Mouse (Mus musculus): ENCODE measurements around the gene Tmem150c. TPM values are rescaled to one million over a fixed set of nuclear protein-coding genes. Genes with fewer than 3 reads are reported as not detected.

The Tmem150c gene
- polyA plus RNA-seq, 1 experiment from 2014 or later, result 2.3 TPM

DNA sequence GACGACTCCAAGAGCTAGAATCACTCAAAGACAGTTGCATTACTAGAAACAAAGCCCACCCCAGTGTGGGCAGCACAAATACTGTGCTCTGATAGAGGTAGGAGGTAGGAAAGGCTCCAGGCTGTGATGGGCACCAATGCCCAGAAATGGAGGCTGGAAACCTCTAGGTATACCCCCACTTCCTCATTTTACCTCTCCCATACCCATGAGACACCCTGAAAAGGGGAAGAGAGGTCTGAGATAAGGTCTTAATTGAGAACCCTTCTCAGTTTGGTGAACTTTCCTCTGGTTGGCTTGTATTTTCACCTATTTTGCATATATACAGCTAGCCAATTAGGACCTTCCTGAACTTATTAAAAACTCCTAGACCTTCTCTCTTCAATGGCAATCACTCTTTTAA, 2.4 kb upstream of the Tmem150c start:
- Histone ChIP-seq H3K36me3 (no peaks in the 10 kb centered on the region), H3K4me1 (peaks cover 13% of the 10 kb centered on the region; the same call in 1 of the 2 replicates), H3K27ac (no peak overlapping the region), H3K27me3 (ENCODE audit: insufficient read depth, poor library complexity, severe bottlenecking) (peaks cover 68% of the 10 kb centered on the region), H3K9me3 (no peaks in the 10 kb centered on the region), H3K4me3 (no peak overlapping the region)
- no peak for DNase-seq (ENCODE audit: low spot score)
- 76% methylated on average over 1 of the region's 1 CpGs for WGBS

DNA sequence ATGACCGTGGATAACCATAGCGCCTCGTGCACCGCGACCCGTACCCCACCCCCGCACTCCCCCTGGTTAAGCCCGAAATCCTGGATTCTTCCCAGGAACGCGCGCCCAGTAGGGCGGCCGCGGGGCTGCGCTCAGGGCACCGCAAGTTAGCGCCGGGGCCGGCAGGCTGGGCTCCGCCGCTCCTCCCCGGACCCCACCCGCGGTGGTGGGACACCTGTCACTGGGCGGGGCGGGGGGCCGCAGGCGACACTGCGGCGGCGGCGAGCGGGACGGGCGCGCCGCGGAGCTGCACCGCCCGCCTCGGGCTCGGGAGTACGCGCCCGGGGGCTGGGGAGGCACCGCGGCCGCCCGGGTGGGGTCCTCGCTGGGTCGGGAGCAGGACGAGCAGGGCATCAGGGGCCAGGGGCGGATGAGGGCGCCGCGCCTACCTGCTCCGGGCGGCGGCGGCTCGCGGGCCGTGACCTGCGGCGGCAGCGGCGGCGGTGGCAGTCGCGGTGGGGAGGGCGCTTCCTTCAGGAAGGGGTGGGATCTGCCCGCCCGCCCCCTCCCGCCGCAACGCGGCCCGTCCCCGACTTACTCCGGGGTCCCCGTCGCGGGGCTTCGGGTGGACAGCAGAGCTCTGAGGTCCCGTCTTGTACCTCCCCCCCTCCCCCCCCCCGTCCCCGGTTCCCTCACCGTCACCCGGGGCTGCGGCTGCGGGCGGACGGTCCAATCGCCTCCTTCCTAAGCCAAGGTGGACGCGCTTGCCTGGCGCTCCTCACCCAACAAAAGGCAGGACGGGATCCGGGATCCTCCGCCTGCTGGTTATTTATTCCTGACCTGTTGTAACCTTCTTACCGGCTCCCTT, 594 bp downstream of the Tmem150c start:
- Histone ChIP-seq H3K4me3 (peak overlapping the region; percentile 88), H3K27me3 (ENCODE audit: insufficient read depth, poor library complexity, severe bottlenecking) (peaks cover 65% of the 10 kb centered on the region), H3K4me1 (peaks cover 13% of the 10 kb centered on the region; the same call in 1 of the 2 replicates), H3K9me3 (no peaks in the 10 kb centered on the region), H3K36me3 (no peaks in the 10 kb centered on the region), H3K27ac (peak overlapping the region; percentile 84)
- under 1% methylated on average over 98 of the region's 101 CpGs for WGBS
- no peak for DNase-seq (ENCODE audit: low spot score)

DNA sequence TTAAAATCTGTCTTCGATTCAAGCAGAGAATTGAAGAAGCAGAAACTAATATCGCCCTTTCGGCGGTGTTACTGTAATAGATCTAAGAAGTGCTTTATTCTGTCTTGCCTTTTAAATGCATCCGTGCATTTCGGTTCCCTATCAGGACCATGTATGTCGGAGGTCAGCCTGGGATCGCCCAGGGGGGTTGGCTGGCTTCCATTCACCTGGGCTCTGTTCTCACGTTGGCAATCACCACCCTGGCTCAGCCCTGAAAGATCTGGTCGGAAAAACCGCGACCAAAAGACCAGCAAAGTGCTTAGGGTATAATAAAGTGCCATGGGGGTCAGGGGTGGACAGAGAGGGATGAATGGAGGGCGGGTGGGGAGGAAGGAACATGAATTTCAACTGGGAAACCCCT, 1.3 kb downstream of the Tmem150c start:
- Histone ChIP-seq H3K36me3 (no peaks in the 10 kb centered on the region), H3K27me3 (ENCODE audit: insufficient read depth, poor library complexity, severe bottlenecking) (peaks cover 65% of the 10 kb centered on the region), H3K4me1 (peaks cover 13% of the 10 kb centered on the region; the same call in 1 of the 2 replicates), H3K27ac (peak overlapping the region; percentile 84; the same call in 1 of the 2 replicates), H3K9me3 (no peaks in the 10 kb centered on the region), H3K4me3 (peak overlapping the region; percentile 88)
- no peak for DNase-seq (ENCODE audit: low spot score)
- 19% methylated on average over 13 of the region's 13 CpGs for WGBS

DNA sequence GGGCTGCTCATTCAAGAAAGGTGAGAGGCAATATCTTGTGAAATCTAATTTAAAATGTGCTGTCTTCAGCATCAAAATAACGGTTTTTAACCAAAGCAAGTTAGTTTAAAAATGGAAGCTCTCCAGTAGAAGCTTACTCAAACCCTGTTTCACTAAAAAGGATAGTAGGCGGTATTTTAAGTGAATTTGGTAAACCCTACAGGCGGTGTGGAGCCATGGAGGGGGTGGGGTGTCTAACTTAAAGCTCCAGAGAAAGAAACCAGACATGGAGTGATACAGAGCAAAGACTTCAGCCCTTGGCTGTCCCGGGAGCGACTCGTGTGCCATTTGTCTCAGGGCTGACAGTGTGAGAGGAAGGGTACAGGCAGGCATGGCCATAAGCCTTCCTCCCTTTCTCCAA, 4.0 kb downstream of the Tmem150c start:
- Histone ChIP-seq H3K9me3 (no peaks in the 10 kb centered on the region), H3K27ac (no peak overlapping the region), H3K36me3 (no peaks in the 10 kb centered on the region), H3K4me3 (no peak overlapping the region), H3K4me1 (peaks cover 13% of the 10 kb centered on the region; the same call in 1 of the 2 replicates), H3K27me3 (ENCODE audit: insufficient read depth, poor library complexity, severe bottlenecking) (peaks cover 51% of the 10 kb centered on the region)
- WGBS, result 55% methylated on average over 6 of the region's 6 CpGs
- no peak for DNase-seq (ENCODE audit: low spot score)

DNA sequence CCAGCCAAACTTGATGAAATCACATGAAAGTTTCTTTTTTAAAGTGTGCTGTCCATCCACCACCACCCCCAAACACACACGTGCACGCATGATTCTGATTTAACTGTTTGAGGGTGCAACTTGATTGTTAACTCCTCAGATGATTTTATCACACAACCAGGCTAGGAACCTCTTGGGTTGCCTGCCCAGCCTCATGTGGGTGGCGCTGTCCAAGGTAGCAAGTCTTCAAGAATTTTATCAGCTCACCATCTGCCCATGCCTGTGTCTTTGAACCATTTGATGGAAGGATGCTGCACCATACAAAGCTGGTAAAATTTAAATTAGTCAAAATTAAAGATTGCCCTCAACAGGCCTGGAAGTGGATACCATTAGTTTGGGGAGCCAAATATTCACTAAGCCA, 9.6 kb downstream of the Tmem150c start:
- H3K4me3 ChIP-seq, result no peak overlapping the region
- H3K27me3 ChIP-seq (ENCODE audit: insufficient read depth, poor library complexity, severe bottlenecking), result peaks cover 4% of the 10 kb centered on the region; the same call in 1 of the 2 replicates
- H3K27ac ChIP-seq, result no peak overlapping the region
- H3K4me1 ChIP-seq, result no peaks in the 10 kb centered on the region
- no peak for DNase-seq (ENCODE audit: low spot score)
- no peaks in the 10 kb centered on the region for H3K36me3 ChIP-seq
- WGBS, result 62% methylated on average over 3 of the region's 3 CpGs
- H3K9me3 ChIP-seq, result no peaks in the 10 kb centered on the region

DNA sequence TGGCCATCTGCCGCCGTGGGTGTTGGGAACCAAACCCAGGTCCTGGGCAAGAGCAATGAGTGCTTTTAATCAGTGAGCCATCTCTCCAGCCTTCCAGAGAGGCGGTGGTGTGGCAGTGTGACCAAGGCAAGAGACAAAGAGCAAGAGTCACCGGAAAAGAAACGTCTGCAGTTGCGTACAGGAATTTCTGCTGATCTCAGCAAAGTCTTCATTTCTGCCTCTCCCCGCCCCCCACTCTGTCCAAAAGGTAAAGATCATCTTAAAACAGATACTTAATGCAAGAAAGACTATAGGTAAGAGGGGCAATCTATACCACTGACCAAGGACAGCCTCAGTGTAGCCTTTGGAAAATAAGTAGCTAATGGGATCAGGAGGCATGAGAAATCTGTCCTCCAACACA, 14.8 kb downstream of the Tmem150c start:
- Histone ChIP-seq H3K36me3 (no peaks in the 10 kb centered on the region), H3K27me3 (ENCODE audit: insufficient read depth, poor library complexity, severe bottlenecking) (no peaks in the 10 kb centered on the region), H3K27ac (no peak overlapping the region), H3K4me3 (no peak overlapping the region), H3K9me3 (no peaks in the 10 kb centered on the region), H3K4me1 (no peaks in the 10 kb centered on the region)
- peak; percentile 35 for DNase-seq (ENCODE audit: low spot score)
- WGBS, result 81% methylated on average over 7 of the region's 7 CpGs

DNA sequence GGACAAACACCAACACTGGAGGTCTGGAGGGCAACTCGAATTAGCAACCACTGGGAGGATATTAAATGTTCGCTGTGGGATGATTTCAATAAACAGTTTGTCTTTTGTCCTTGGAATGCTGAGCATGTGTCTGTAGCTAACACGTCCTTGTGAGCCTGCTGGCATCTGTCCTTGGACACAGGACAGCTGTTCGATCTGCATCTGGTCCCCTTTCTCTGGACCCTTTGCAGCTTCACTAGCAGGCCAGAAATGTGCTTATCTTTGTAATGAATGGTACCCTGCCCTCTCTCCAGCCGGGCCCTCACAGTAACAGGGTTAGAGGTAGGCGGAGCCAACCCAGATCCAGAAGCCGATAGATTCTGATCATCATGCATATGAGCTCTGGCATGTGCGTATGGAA, 32.3 kb downstream of the Tmem150c start:
- Histone ChIP-seq H3K4me1 (no peaks in the 10 kb centered on the region), H3K4me3 (no peak overlapping the region), H3K9me3 (no peaks in the 10 kb centered on the region), H3K27me3 (ENCODE audit: insufficient read depth, poor library complexity, severe bottlenecking) (no peaks in the 10 kb centered on the region), H3K27ac (no peak overlapping the region), H3K36me3 (no peaks in the 10 kb centered on the region)
- 58% methylated on average over 8 of the region's 8 CpGs for WGBS
- DNase-seq (ENCODE audit: low spot score), result no peak

DNA sequence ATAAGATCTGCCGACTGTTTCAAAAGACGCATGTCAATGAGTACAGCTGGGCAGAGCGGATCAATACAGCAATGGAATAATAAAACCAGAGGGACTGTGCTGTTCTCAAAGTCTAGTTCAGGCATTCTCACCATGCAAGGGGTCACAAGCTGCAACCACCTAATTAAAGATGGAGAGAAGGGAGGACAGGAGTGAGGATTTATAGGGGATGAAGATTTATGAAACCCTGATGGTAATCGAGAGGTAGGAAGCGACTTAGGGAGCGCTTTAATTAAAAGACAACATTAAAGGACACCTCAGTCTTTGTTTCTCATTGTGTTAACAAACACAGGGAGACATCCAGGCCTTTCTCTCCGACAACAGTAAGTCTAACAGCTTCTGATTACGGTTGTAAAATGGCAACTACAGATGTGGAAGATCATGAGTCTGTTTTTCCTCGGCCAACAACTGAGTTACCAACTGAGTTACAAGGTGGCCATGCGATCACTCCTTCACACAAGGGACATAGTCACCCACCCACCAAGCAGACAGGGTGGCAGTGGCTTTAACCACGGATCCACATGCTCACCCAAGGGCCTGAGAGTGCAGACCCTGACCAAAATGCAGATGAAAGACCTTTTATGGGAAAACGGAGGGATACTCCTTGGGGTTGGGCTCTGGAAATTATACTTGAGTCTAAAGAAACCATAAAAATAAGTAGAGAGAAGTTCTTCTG, 34.0 kb downstream of the Tmem150c start:
- H3K36me3 ChIP-seq, result no peaks in the 10 kb centered on the region
- WGBS, result 81% methylated on average over 12 of the region's 12 CpGs
- H3K9me3 ChIP-seq, result no peaks in the 10 kb centered on the region
- no peak overlapping the region for H3K4me3 ChIP-seq
- DNase-seq (ENCODE audit: low spot score), result no peak
- H3K27me3 ChIP-seq (ENCODE audit: insufficient read depth, poor library complexity, severe bottlenecking), result peaks cover 10% of the 10 kb centered on the region
- H3K4me1 ChIP-seq, result peaks cover 7% of the 10 kb centered on the region; the same call in 1 of the 2 replicates
- no peak overlapping the region for H3K27ac ChIP-seq

DNA sequence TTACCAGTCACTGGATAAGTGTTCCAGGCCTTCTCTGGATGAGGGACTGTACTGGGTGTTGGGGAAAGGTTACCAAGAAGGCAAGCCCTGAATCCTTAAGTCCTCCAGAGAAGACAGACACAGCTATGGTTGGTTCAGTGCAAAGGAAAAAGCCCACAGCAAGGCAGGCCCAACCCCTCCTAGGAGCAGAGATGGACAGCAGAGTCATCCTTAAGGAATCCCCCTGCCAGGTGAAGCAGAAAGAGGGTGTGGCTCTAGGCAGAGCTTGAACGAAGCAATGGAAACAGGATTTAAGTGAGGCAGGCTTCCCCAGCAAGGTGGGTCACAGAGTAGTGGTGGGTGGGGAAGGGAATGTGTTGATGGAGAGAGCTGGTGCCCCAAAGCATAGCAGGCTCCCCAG, 35.1 kb downstream of the Tmem150c start:
- Histone ChIP-seq H3K9me3 (no peaks in the 10 kb centered on the region), H3K36me3 (no peaks in the 10 kb centered on the region), H3K4me1 (peaks cover 9% of the 10 kb centered on the region; the same call in 1 of the 2 replicates), H3K27me3 (ENCODE audit: insufficient read depth, poor library complexity, severe bottlenecking) (peaks cover 21% of the 10 kb centered on the region), H3K4me3 (no peak overlapping the region), H3K27ac (no peak overlapping the region)
- no peak for DNase-seq (ENCODE audit: low spot score)
- 52% methylated on average over 1 of the region's 1 CpGs for whole genome bisulfite sequencing

DNA sequence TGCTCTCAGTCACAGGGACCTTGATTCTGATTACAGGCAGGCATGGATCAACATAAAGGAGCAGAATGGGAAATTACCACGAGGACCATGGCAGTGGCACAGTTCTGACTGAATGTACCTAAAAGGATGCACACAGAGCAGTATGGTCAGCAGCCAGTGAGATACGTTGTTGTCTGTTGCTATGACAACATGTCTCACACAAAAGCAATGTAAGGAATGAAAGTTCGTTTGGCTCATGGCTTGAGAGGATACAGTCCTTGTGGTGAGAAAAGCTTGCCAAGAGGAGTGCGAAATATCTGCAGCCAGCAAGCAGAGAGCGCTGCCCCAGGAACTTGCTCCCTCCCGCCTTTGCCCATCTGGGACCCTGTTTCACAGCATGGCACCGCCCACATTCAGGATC, 36.3 kb downstream of the Tmem150c start:
- no peak for DNase-seq (ENCODE audit: low spot score)
- H3K9me3 ChIP-seq, result no peaks in the 10 kb centered on the region
- H3K4me3 ChIP-seq, result no peak overlapping the region
- WGBS, result 50% methylated on average over 7 of the region's 7 CpGs
- no peak overlapping the region for H3K27ac ChIP-seq
- H3K27me3 ChIP-seq (ENCODE audit: insufficient read depth, poor library complexity, severe bottlenecking), result peaks cover 30% of the 10 kb centered on the region
- H3K4me1 ChIP-seq, result peaks cover 9% of the 10 kb centered on the region; the same call in 1 of the 2 replicates
- no peaks in the 10 kb centered on the region for H3K36me3 ChIP-seq

DNA sequence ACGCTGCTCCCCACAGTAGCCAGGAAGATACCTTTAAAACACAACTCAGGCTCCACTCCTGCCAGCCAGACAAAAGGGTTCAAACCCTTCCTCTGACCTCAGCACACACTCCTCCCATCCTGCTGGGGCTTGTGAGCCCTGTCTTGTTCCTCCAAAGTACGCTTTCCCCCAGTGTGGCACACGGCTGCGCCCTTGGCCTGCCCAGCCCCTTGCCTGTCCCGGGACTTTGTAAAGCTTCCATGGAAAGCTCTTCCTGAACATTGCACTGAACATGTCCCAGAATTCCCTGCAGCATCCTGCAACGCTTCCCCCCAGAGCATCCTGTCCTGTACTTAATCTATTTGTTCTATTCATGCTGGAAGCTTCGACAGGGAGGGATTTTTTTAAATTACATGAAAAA, 38.4 kb downstream of the Tmem150c start:
- no peak overlapping the region for H3K27ac ChIP-seq
- H3K36me3 ChIP-seq, result no peaks in the 10 kb centered on the region
- H3K27me3 ChIP-seq (ENCODE audit: insufficient read depth, poor library complexity, severe bottlenecking), result peaks cover 30% of the 10 kb centered on the region
- DNase-seq (ENCODE audit: low spot score), result no peak
- peak overlapping the region; percentile 40 for H3K4me3 ChIP-seq
- peaks cover 9% of the 10 kb centered on the region; the same call in 1 of the 2 replicates for H3K4me1 ChIP-seq
- H3K9me3 ChIP-seq, result no peaks in the 10 kb centered on the region
- 49% methylated on average over 7 of the region's 7 CpGs for WGBS

DNA sequence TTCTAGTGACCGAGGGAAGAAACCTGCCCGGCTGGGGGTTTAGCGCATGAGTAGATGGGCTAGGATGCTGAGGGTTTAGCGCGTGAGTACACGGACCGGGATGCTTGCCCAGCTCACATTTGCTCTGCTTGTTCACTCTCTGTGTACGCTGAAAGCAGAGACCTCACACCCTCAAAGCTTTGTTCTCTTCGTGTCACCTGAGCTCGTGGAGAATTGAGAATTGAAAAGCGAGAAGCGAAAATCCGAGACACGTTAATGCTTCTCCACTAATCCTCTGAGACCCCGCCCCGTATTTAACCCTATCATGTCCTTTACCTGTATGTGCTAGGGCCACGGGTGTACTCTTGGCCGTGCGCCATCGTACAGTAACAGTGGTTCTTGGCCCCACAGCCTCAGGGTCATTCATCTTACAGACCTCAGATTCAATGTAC, 38.9 kb downstream of the Tmem150c start:
- WGBS, result 5% methylated on average over 20 of the region's 20 CpGs

DNA sequence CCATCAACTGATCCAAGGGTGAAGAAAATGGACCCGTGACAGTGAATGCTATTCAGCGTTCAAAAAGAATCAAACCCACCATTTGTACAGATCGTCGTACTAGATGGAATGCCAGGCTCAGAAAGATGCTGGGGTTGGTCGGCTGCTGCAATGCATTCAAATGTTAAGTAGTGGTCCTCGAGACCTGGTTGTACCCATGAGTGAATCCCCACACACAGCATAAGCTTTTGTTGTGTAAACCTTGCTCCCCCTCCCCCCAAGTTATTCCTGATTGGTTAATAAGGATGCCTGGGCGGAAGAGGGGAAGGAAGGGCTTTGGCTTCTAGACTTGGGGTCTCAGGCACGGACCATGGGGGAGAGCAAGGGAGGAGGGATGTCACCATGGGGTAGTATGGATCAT, 40.3 kb downstream of the Tmem150c start:
- DNase-seq (ENCODE audit: low spot score), result no peak
- no peaks in the 10 kb centered on the region for H3K36me3 ChIP-seq
- H3K9me3 ChIP-seq, result no peaks in the 10 kb centered on the region
- WGBS, result 56% methylated on average over 8 of the region's 8 CpGs
- H3K4me1 ChIP-seq, result peaks cover 9% of the 10 kb centered on the region; the same call in 1 of the 2 replicates
- peaks cover 30% of the 10 kb centered on the region for H3K27me3 ChIP-seq (ENCODE audit: insufficient read depth, poor library complexity, severe bottlenecking)
- no peak overlapping the region for H3K27ac ChIP-seq
- H3K4me3 ChIP-seq, result no peak overlapping the region

More for the DNA sequence above, 38.9 kb downstream of the Tmem150c start:
- H3K4me3 ChIP-seq, result peak overlapping the region; percentile 40
- no peaks in the 10 kb centered on the region for H3K36me3 ChIP-seq
- DNase-seq (ENCODE audit: low spot score), result no peak
- H3K9me3 ChIP-seq, result no peaks in the 10 kb centered on the region
- no peak overlapping the region for H3K27ac ChIP-seq
- H3K27me3 ChIP-seq (ENCODE audit: insufficient read depth, poor library complexity, severe bottlenecking), result peaks cover 30% of the 10 kb centered on the region
- peaks cover 9% of the 10 kb centered on the region; the same call in 1 of the 2 replicates for H3K4me1 ChIP-seq
